Mouse (Mus musculus) embryo, embryonic 10.5 days (tissue): ENCODE results near the gene Gpr26.

Source experiments
- DNase-seq: peaks from one replicate; pipeline ENCODE4 v3.0.0-alpha.2; 2015; ENCODE audit warnings: low spot score

Gpr26 gene

DNA sequence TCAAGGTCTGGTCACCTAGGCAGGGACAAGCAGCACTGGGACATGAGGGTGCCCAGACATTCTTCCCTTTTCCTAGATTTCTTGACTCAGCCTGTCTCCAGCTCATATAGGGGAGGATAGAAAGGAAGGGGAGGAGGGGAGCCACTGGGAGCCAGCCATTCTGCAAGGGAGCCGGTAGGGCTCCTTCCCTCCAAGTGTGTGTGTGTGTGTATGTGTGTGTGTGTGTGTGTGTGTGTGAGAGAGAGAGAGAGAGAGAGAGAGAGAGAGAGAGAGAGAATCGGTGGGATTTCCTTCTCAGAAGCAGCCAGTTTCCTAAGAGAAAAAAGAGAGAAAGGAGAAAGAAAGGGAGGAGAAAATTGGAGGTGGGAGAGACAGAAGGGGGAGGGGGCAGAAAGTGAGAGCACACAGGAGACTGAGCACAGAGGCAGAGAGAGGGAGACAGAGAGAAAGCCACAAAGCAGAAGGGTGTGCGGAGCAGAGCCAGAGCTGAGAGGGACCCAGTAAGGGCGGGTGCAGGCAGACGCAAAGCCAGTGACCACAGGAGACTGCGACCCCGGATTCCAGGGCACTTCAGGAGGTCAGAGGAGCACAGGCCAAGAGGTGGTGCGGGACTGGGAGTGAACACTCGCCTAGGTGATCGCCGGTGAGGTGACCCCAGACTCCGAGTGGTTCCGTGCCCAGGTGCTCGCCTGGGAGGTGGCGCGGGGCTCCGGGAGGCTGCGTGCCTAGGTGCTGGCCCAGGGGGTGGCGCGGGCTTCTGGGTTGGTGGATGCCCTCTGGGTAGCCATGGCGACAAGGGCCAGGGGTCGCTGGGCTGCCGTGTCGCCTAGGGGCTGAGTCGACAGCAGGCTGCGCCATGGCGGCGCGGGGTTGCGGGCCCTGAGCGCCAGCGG lies at the start of gene Gpr26:
Gpr26 (plus strand) TSS at position 438 of the 893 bp plus-strand sequence.
- no peak for DNase-seq

DNA sequence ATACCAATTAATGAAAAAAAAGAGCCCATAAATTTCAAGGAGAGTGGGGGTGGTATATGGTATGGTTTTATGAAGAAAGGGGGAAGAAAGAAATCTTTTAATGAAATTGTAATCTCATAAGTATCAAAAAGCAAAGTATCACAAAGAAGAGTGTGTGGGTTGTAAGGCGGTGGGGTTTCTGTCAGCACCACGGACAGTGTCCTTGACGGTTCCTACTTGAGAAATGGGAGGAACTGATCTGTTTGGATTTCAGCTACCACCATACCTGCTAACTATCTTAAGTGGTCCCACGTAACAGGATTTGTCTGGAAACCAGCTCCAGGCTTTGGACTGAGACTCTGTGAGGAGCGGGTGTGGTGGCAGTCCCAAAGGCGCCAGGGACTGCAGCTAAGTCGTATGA lies 48.9 kb upstream of the Gpr26 start:
- DNase-seq, result peak; percentile 61

DNA sequence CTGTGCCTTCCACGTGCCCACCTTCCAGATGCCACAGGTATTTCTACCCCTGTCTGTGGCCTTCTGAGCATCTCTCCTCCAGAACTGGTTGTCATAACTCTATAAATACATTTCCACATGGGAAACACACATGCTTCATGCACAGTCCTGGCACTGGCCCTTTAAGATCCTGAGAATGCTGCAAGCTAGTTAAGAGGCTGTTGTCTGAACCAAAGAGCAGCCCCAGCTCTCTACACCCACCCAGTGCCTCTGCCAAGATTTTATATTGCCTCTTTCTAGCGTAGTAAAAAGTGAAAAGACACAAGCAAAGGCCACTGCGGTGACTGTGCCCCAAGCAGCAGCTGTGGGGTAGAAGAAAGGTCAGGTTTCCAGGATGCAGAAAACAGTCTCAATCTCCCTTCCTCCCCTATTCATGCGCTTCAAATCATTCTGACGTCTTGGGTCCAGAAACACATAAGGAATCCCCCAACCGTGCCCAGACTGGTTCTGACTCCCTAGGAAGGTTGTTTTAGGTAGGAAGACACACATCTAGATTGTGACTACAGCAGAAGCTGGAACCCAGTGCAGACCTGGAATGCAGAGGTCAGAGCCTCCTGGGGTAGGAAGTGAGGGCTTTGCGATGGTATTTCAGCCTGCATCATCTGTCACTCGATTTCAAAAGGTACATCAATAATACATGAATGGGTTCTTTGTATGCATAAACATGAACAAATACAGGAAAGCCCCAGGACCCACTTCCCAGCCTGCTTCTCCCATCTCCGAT lies 38.8 kb upstream of the Gpr26 start:
- peak; percentile 30 for DNase-seq

DNA sequence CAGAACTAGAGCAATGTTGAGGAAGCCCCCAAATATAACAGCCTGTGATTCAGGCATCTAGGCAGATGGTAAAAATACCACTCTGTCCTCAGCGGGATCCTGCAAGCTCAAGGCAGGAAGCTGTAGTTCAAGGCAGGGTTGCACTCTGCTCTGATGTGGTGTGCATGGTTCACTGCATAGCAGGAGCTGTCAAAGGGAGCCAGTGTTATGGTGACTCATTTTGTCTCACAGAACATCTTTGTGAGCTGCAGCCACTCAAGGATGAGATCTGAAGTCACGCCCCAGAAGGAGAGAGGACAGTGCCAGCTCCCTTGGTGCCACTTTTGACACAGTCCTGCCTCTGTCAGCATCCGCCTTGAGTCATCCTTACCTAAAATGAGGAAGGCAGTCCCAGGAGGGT lies 28.6 kb upstream of the Gpr26 start:
- no peak for DNase-seq

DNA sequence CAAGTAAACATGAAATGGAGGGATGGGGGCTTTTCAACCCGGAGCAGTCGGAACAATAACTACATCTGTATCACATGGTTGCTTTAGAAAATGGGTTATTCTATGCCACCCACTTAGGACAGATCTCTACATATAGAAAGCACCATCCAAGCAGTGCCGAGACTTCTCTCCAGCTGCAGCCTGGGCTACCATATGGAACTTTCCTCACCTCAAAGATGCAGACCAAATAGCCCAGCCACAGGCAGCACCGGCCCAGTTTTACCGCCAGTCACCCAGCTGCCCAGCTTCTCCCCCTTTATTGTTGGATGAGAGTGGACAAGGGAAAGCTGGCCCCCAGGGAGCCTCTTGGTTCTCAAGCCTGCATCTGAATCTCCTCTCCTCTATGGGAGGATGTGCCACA lies 15.1 kb upstream of the Gpr26 start:
- DNase-seq, result no peak

DNA sequence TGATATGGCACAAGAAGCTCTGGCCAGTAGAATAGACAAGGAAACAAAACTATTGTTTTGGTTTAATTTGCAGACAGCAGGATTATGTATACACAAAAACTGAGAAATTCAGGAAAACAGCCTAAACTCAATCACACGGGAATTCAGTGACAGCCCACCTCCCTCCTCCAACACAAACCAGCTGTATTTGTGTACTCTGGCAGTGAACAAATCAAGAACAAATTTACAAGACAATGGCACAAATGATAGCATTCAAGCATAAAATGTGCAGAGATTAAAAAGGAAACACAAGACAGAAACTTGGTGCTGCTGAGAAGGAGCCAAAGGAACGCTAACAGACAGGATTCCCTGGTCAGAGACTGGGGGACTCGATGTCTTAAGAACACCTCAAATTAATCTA lies 12.9 kb upstream of the Gpr26 start:
- DNase-seq, result no peak

DNA sequence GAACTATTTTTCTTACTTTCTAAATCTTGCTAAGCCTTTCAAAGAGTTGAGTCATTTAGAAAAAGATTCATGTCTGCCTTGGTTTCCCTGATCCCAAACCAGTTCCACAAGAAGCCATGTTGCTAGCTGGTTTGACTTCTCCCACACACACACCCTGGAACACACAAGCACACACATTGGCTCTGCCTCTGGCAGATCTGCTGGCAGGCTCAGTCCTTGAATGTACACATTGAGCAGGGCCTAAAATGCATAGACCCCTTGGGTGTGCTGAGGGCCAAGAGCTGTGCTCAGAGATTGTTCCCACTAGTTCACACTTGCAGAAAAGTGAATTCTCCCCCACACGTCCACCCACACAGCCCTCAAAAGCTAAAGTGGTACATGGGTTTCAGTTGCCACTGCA lies 7.6 kb upstream of the Gpr26 start:
- DNase-seq, result no peak

DNA sequence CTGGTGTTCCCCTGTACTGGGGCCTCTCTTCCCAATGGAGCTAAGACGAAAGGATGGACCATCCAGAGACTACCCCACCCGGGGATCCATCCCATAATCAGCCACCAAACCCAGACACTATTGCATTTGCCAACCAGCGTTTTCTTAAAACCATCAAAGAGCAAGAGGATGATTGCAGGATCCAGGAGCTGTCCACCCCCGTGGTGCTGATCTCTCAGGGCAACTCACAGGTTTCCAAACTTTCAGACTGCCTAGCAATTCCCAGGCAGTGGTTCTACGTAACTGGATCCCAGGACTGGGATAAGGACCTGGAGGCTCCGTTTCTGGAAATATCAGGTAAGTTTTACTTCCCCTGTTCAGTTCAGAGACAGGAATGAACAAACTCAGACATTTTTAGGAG lies 5.7 kb upstream of the Gpr26 start:
- peak; percentile 79 for DNase-seq

DNA sequence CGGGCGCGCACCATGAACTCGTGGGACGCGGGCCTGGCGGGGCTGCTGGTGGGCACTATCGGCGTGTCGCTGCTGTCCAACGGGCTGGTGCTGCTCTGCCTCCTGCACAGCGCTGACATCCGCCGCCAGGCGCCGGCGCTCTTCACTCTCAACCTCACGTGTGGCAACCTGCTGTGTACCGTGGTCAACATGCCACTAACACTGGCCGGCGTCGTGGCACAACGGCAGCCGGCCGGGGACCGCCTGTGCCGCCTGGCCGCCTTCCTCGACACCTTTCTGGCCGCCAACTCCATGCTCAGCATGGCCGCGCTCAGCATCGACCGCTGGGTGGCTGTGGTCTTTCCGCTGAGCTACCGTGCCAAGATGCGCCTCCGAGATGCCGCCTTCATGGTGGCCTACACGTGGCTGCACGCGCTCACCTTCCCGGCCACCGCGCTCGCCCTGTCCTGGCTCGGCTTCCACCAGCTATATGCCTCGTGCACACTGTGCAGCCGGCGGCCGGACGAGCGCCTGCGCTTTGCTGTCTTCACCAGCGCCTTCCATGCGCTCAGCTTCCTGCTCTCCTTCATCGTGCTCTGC lies 745 bp downstream of the Gpr26 start:
- DNase-seq, result peak; percentile 55

DNA sequence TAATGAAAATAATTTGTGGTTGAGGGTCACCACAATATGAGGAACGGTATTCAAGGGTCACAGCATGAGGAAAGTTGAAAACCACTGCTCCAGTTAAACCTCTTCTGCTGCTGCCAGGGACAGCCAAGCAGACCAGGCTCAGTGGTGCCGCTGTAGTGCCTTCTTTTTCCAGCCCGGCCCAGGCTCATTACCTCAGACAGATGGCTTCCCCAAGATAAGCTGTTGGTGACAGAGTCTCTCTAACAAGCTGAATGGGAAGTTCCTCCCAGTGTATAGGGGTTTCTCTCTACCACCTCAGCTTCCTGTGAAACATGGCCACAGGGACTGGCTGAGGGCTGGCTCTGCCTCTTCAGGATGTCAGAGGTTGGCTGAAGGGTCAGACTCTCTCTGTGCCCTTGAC lies 4.0 kb downstream of the Gpr26 start:
- DNase-seq, result no peak

DNA sequence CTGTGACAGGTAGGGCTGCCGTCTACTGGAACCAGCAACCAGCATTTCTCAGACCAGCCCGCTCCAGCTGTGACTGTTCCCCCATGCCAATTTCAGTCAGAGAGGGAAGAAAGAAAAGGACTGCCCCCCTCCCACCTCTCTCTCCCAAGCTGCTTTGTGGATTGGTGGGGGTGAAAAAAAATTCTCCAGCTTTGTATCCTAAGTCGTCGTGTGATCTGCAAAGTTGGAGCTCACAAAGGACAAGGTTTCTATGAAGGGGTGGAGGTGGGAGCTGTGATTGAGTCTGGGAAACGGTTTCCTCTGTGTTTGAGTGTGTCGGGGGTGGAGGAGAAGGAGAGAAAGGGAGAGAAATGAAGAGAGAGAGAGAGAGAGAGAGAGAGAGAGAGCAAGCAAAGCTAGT lies 9.6 kb downstream of the Gpr26 start:
- no peak for DNase-seq

DNA sequence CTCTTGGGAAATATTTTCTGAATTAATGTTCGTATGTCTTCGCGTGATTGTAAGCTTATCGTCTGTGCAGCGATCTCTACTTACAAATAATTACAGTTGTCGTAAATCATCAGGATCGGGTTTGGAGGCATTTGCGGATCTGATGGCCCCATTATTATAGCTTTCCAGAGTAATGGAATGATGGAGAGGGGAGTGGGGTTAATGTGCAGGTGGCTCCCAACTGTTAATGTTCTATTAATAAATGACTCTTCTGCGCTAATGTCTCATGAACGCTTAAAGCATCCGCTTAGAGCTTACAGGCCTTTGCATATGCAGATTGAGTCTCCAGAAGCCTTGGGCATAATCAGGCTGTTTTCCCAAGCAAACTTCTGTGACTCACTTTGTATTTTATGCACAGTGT lies 12.3 kb downstream of the Gpr26 start:
- no peak for DNase-seq

DNA sequence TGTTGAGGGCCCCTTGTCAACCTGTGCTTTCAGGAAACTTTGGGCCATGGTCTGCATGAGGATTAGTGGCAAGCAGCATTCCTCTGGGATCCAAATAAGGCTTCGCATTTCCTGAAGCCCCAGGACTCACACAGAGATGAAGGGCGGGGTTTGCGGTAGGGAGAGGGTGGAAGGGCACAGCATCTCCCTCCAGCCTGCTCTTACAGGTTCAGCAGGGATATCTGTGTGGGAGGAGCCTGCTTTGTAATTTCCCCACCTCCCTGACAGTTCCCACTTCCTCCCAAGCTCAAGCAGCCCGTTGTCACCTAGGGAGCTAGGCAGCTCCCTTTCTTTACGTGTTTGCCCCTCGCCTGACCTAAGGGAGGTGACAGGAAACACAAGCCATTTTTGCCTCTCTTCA lies 22.8 kb downstream of the Gpr26 start:
- no peak for DNase-seq

DNA sequence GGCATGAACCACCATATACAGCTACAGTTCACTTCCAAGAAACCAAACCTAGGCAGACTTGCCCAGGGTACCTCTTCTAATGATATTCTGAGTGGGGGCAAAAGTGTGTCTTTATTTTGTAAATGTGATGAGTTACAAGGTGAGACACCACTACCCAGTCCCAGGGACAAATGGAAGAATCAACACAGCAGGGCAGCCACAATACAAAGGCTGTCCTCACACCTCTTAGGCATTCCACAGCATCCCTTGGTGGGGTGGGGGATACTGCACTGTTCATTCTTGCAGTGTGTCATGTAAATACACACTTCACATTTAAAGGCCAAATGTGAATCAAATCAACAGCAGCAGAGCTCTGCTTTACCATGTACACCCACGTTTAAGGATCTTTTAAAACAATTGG lies 26.0 kb downstream of the Gpr26 start:
- DNase-seq, result no peak

DNA sequence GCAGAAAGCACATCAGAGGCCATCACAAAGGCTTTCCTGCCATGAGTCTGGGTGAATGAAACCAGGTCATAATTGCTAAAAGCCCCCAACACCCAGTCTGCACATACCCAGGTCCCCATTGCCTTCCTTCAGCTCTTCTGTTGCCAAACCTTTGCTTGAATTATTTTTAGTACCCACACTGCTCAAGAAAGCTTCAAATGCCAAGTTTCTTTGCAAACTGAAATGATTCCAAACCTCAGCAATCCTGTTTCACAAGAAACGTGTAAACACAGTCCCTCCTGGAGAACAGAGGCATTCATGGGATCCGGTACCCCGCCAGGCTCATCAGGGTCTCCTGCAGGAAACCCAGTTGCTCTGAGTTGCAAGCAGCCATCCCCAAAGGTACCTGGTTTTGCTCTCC lies 26.6 kb downstream of the Gpr26 start:
- DNase-seq, result no peak

DNA sequence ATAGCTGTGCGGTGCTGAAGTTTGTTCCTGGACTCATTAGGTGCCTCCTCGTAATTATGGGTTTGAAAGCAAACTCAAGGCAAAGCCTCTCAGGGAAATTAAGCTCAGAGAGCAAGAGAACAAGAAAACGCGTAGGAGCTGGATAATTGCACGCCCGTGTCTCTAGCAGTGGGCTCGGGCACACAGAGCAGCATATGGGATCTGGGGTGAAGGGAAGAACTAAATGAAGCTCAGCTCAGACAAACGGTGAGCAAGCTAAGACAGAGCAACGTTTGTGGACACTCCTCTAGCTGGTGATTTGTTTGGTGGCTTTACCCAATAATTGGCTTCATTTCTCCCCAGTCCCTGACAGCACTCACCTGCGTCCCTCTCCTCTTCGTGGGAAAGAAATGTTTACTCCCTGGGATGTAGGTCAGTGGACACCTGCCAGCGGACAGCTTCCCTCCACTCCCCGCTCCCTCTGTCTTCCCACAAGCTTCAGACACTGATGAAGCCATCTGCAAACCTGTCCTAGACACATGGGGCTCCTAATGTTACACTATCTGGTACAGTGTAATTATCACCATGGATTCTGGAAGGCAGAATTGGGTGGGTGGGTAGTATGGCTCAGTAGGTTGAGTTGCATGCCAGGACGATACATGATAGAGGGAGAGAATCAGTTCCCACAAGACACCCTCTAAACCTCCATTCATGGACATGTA lies 39.9 kb downstream of the Gpr26 start:
- DNase-seq, result no peak

DNA sequence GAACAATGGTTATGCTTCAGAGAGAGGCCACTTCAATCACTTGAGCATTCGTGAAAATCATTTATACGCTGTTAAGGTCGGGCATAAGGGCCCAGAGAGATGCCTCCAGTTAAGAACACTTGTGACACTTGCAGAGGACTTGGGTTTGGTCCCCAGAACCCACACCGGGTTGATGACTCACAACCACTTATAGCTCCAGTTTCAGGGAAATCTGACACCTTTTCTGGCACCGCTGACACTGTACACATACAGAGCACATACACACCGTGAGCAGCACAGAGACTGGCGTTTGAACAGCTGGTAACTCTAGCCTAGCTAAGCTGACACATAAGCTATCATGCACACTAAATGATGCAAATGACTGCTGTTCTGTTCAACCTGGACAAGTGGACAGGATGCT lies 42.7 kb downstream of the Gpr26 start:
- DNase-seq, result no peak

DNA sequence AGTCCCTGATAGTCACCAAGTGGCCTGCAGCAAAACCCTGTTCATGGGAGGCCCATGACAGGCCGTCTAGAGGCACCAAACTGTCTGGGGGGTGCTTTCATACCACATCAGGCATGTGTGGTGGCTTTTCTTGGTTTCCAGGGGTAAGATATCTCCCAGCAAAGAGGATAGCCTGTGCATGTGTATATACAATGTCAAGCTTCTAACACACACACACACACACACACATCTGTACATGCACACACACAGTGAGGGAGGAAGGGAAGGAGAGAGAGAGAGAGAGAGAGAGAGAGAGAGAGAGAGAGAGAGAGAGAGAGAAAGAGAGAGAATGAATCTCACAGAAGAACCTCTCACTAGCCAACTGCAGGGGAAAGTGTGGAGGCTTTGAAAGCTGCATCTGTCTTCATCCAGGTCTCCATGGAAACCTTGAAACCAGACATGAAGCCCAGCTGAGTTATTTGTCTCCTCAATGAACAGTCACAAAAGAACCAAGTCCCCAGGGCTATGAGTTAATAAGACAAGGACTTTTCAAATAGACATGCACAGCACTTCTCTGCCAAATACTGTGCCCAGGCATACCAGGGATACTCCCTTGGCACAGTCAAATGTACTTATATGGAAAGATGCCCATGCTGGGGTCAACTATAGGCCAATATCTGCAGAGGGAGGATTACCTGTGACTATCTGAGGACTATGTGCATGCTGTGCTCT lies 46.9 kb downstream of the Gpr26 start:
- DNase-seq, result peak; percentile 63

DNA sequence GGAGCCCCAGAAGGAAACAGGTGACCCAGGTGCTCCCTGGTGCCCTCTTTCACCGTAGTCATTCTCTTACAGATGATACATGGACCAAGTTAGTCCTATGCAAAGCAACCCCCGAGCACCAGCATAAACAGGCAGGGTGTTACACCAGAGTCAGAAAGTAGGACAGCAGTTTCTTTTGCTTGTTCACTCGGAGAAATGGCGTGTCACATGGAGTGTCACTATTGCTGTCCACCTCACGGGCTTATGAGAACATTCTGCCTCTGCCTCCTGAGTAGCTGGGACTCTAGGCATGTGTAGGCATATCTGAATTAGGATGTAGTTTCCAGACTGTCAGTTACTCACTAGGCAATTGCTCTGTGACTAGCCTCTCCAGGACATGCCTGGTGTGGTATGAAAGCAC lies 47.7 kb downstream of the Gpr26 start:
- no peak for DNase-seq

DNA sequence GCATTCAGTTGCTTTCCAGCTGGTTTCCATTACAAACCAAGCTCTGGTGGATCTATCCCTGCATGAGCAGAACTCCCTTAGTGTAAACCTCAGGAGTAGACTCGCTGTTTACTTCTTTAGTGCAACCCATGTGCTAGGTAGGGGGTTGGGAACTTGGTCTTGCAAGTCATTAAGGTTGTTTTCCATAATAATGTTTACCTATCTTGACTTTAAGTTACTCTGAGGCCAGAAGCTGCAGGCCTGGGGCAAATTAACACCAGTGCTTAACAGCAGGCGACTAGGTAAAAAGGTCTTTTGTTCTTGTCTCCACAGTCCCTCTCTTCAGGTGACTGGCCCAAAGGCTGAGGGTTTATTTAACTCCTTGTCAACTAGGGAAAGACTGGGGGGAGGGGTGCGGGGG lies 48.9 kb downstream of the Gpr26 start:
- peak; percentile 16 for DNase-seq

DNA sequence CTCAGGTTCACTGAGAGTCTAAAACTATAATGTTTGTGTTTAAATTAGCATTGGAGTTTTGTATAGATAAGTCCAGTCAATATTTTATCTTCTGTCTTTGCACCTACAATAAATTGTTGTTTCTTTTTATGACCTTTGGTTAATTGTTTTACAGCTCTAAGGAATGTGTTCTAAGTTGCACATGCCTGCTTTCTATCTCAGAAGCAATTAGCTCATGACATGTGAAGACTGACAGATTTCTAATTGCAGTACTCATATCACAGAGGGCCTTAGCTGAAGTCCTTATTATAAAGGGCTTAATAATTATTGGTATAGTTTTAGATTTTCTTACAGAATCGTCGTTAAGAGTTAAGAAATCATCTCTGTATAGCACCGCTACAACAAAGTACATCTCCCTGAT lies 49.7 kb downstream of the Gpr26 start:
- no peak for DNase-seq

DNA sequence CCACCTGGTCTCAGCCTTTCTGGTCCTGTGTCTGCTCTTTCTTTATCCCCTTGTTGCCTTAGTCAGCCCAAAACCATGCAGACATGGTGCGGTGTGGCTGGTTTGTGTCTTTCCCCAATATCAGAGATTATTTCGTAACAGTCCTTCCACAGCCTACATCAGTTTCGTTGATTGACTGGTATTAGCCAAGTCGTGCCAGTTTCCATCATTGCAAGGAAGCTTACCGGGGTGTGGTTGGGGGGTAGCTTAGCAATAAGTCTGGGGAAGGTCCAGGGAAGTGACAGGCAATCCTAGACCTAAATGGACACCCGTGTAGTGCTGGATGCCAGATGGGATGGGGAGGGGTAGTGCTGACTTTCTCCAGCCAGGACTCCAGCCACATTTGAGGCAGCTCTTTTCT lies 59.3 kb downstream of the Gpr26 start:
- no peak for DNase-seq
